Mouse (Mus musculus): ENCODE measurements around the gene Trmt13. TPM values are rescaled to one million over a fixed set of nuclear protein-coding genes. Genes with fewer than 3 reads are reported as not detected.

Gene Trmt13
- polyA plus RNA-seq, 1 experiment from 2014 or later = 29.0 TPM

- Histone ChIP-seq H3K4me2 (ENCODE audit: low read length) (no peak overlapping the region), H3K27ac (ENCODE audit: low read depth) (no peak overlapping the region)
Observed at GRCm38 (mm10) chr3:116547430-116547829, 67.0 kb downstream of the Trmt13 start.

GRCm38 (mm10) chr3:116542532-116542931 is 71.9 kb downstream of the Trmt13 start:
- WGBS = 67% methylated on average over 3 of the region's 3 CpGs
- H3K4me2 ChIP-seq (ENCODE audit: low read length) = no peak overlapping the region
- H3K27me3 ChIP-seq (replicated peaks; ENCODE audit: control insufficient read depth, insufficient read depth, low read length) = no peaks in the 10 kb centered on the region
- no peaks in the 10 kb centered on the region for H3K9me3 ChIP-seq (ENCODE audit: control insufficient read depth, low read length)
- peaks cover 46% of the 10 kb centered on the region for H3K36me3 ChIP-seq (ENCODE audit: control insufficient read depth, insufficient read depth, low read length)
- ATAC-seq (replicated peaks; ENCODE audit: low FRiP score, low TSS enrichment, low read depth) (no peak), DNase-seq (ENCODE audit: low spot score) (no peak)
- H3K27ac ChIP-seq (ENCODE audit: low read depth) = no peak overlapping the region
- no peaks in the 10 kb centered on the region for H3K4me1 ChIP-seq (replicated peaks; ENCODE audit: control insufficient read depth, insufficient read depth, low read length)
- H3K4me3 ChIP-seq (ENCODE audit: low read depth, low read length) = no peak overlapping the region
- H3K9ac ChIP-seq (ENCODE audit: low read length) = no peak overlapping the region

More at GRCm38 (mm10) chr3:116547430-116547829, 67.0 kb downstream of the Trmt13 start:
- H3K4me1 ChIP-seq (replicated peaks; ENCODE audit: control insufficient read depth, insufficient read depth, low read length) = no peaks in the 10 kb centered on the region
- no peak overlapping the region for H3K4me3 ChIP-seq (ENCODE audit: low read depth, low read length)
- H3K27me3 ChIP-seq (replicated peaks; ENCODE audit: control insufficient read depth, insufficient read depth, low read length) = no peaks in the 10 kb centered on the region
- WGBS = 82% methylated on average over 5 of the region's 5 CpGs
- no peak overlapping the region for H3K9ac ChIP-seq (ENCODE audit: low read length)
- H3K9me3 ChIP-seq (ENCODE audit: control insufficient read depth, low read length) = no peaks in the 10 kb centered on the region
- H3K36me3 ChIP-seq (ENCODE audit: control insufficient read depth, insufficient read depth, low read length) = peaks cover 21% of the 10 kb centered on the region
- no peak for DNase-seq (ENCODE audit: low spot score)
- ATAC-seq (replicated peaks; ENCODE audit: low FRiP score, low TSS enrichment, low read depth) = no peak

DNA sequence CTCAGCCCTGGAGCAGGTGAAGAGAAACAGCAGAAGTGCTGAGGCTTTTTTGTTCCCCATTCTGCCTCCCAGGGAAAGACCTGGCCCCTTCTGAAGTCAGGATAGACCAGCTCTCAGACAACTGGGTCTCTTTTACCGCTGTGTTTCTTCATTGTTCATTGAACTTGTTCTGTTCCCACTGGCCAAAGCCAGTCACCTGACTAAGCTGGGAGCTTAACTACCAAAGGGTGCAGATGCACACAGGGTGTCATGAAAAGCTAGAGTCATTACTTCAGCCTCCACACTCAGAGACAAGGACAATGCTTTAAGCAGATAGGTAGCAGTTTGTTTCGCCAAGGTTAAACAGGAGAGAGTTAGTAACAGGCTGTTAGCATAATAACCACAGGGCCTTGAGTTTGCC is 72.3 kb downstream of the Trmt13 start:
- DNase-seq (ENCODE audit: low spot score) = no peak
- H3K4me1 ChIP-seq (replicated peaks; ENCODE audit: control insufficient read depth, insufficient read depth, low read length) = no peaks in the 10 kb centered on the region
- H3K4me3 ChIP-seq (ENCODE audit: low read depth, low read length) = no peak overlapping the region
- H3K4me2 ChIP-seq (ENCODE audit: low read length) = no peak overlapping the region
- 81% methylated on average over 2 of the region's 2 CpGs for WGBS
- no peaks in the 10 kb centered on the region for H3K9me3 ChIP-seq (ENCODE audit: control insufficient read depth, low read length)
- no peak for ATAC-seq (replicated peaks; ENCODE audit: low FRiP score, low TSS enrichment, low read depth)
- no peak overlapping the region for H3K9ac ChIP-seq (ENCODE audit: low read length)
- H3K36me3 ChIP-seq (ENCODE audit: control insufficient read depth, insufficient read depth, low read length) = peaks cover 46% of the 10 kb centered on the region
- no peaks in the 10 kb centered on the region for H3K27me3 ChIP-seq (replicated peaks; ENCODE audit: control insufficient read depth, insufficient read depth, low read length)
- no peak overlapping the region for H3K27ac ChIP-seq (ENCODE audit: low read depth)

GRCm38 (mm10) chr3:116537200-116537573 is 77.2 kb downstream of the Trmt13 start:
- H3K36me3 ChIP-seq (ENCODE audit: control insufficient read depth, insufficient read depth, low read length) = peaks cover 62% of the 10 kb centered on the region
- WGBS = 54% methylated on average over 6 of the region's 6 CpGs

DNA sequence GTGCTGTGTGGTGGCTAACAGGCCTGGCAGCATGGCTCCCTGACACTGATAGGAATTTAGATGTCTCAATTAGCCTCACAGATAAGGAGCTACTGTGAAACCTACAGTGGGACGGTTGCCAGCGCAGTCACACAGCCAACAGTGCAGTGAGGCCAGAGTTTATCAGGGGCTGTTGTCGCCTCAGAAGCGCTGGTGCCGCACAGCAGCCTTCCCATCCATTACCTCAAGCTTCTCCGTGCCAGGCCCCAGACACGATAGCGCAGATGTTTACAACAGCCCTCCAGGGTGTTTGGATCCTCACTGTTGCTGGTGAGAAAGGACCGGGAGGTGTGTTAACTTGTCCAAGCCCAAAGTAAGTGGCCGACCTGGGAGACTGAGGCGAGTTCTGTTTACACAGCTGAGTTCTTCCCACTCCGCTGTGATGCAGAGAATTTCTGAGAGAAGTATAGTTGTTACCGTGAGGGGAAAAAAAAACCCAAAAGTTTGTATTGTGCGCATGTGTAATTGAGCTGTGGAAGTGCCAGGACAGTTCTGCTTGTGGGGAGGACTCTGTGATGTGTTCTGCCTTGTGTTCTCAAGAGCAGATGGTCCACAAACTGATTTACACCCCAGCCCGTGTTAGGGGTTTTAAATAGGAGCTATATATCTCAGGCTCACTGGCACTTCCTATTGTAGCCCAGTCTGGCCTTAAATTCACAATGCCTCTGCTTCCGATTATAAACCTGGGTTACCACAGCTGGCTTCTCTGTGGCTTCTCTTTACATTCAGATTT is 77.8 kb downstream of the Trmt13 start:
- H3K4me1 ChIP-seq (replicated peaks; ENCODE audit: control insufficient read depth, insufficient read depth, low read length) = no peaks in the 10 kb centered on the region
- no peak overlapping the region for H3K4me2 ChIP-seq (ENCODE audit: low read length)
- WGBS = 32% methylated on average over 16 of the region's 16 CpGs
- no peaks in the 10 kb centered on the region for H3K27me3 ChIP-seq (replicated peaks; ENCODE audit: control insufficient read depth, insufficient read depth, low read length)
- H3K4me3 ChIP-seq (ENCODE audit: low read depth, low read length) = no peak overlapping the region
- no peak overlapping the region for H3K27ac ChIP-seq (ENCODE audit: low read depth)
- H3K36me3 ChIP-seq (ENCODE audit: control insufficient read depth, insufficient read depth, low read length) = peaks cover 56% of the 10 kb centered on the region
- ATAC-seq (replicated peaks; ENCODE audit: low FRiP score, low TSS enrichment, low read depth) (no peak), DNase-seq (ENCODE audit: low spot score) (no peak)
- no peak overlapping the region for H3K9ac ChIP-seq (ENCODE audit: low read length)
- H3K9me3 ChIP-seq (ENCODE audit: control insufficient read depth, low read length) = no peaks in the 10 kb centered on the region

More at GRCm38 (mm10) chr3:116537200-116537573, 77.2 kb downstream of the Trmt13 start:
- H3K9ac ChIP-seq (ENCODE audit: low read length) = no peak overlapping the region
- H3K4me2 ChIP-seq (ENCODE audit: low read length) = no peak overlapping the region
- H3K9me3 ChIP-seq (ENCODE audit: control insufficient read depth, low read length) = no peaks in the 10 kb centered on the region
- ATAC-seq (replicated peaks; ENCODE audit: low FRiP score, low TSS enrichment, low read depth) (no peak), DNase-seq (ENCODE audit: low spot score) (no peak)
- no peak overlapping the region for H3K27ac ChIP-seq (ENCODE audit: low read depth)
- H3K27me3 ChIP-seq (replicated peaks; ENCODE audit: control insufficient read depth, insufficient read depth, low read length) = no peaks in the 10 kb centered on the region
- no peaks in the 10 kb centered on the region for H3K4me1 ChIP-seq (replicated peaks; ENCODE audit: control insufficient read depth, insufficient read depth, low read length)
- no peak overlapping the region for H3K4me3 ChIP-seq (ENCODE audit: low read depth, low read length)

Other genes with a start within 250 kb of the Trmt13 start
- 8.8 and 10.0 TPM in 2 replicates for gene Cdc14a, start 190.6 kb downstream of the Trmt13 start, polyA plus RNA-seq (2014; fragmentation: Nextera tagmentation; extraction: Ambion mirVana)
- 76.1 and 77.0 TPM in 2 replicates for gene Rtca, start 106.4 kb downstream of the Trmt13 start, polyA plus RNA-seq (2014; fragmentation: Nextera tagmentation; extraction: Ambion mirVana)
- gene Dbt, start 101.5 kb downstream of the Trmt13 start, polyA plus RNA-seq (2014; fragmentation: Nextera tagmentation; extraction: Ambion mirVana) = 13.8 and 17.2 TPM in 2 replicates
- 1.1 and 1.5 TPM in 2 replicates for gene Lrrc39, start 51.6 kb downstream of the Trmt13 start, polyA plus RNA-seq (2014; fragmentation: Nextera tagmentation; extraction: Ambion mirVana)
- gene Sass6, start 19.6 kb downstream of the Trmt13 start, polyA plus RNA-seq (2014; fragmentation: Nextera tagmentation; extraction: Ambion mirVana) = 18.8 and 25.3 TPM in 2 replicates
- 91.8 and 100 TPM in 2 replicates for gene Mfsd14a, start 48.1 kb upstream of the Trmt13 start, polyA plus RNA-seq (2014; fragmentation: Nextera tagmentation; extraction: Ambion mirVana)
- gene Gm43191, start 66.7 kb upstream of the Trmt13 start, polyA plus RNA-seq (2014; fragmentation: Nextera tagmentation; extraction: Ambion mirVana) = not detected in 2 replicates
- 15.3 and 18.0 TPM in 2 replicates for gene Slc35a3, start 98.2 kb upstream of the Trmt13 start, polyA plus RNA-seq (2014; fragmentation: Nextera tagmentation; extraction: Ambion mirVana)
- 14.6 TPM in 2 replicates for gene Agl, start 193.6 kb upstream of the Trmt13 start, polyA plus RNA-seq (2014; fragmentation: Nextera tagmentation; extraction: Ambion mirVana)
- 35.1 and 36.7 TPM in 2 replicates for gene Frrs1, start 244.9 kb upstream of the Trmt13 start, polyA plus RNA-seq (2014; fragmentation: Nextera tagmentation; extraction: Ambion mirVana)